9 mouse cellular contexts compared by ENCODE assay signal in genomic region chr1:192856411-192856810, GRCm38 (mm10). TPM values are rescaled to one million over a fixed set of nuclear protein-coding genes. Genes with fewer than 3 reads are reported as not detected.
DNase-seq lines count a peak whose midpoint lies in the region; ATAC-seq lines count a peak whose summit lies in the region.
"Had no signal": no experiment of that assay in that cellular context is flagged by ENCODE, and none has a peak within 500 bp of the region (broad histone marks: within the 10 kb centered on the region; RNA-seq: fewer than 3 reads in every experiment).

No protein-coding gene starts in this region.

- no peaks in the 10 kb centered on the region for H3K9me3 ChIP-seq in heart, embryonic 16.5 days (replicated peaks; ENCODE audit: control insufficient read depth, low read length)
- no peaks in the 10 kb centered on the region for H3K9me3 ChIP-seq in hindbrain, embryonic 12.5 days (replicated peaks)

- H3K9ac ChIP-seq in heart, embryonic 16.5 days (ENCODE audit: low read length): no peak overlapping the region
- H3K9ac ChIP-seq in hindbrain, embryonic 12.5 days: 0 out of 2 replicates have a peak overlapping the region, but pooled peaks have one; percentile 27

- intact Hi-C loops in heart, postnatal 14 days (cut with DNase I): no loop called here
- intact Hi-C loops in gastrocnemius, postnatal 14 days (cut with DNase I; ENCODE audit: low total_unique reads): no loop called here

- ATAC-seq in heart, embryonic 16.5 days (replicated peaks; ENCODE audit: extremely low read depth, insufficient read depth, low FRiP score): no peak
- no peak for ATAC-seq in hindbrain, embryonic 12.5 days (ENCODE audit: low FRiP score)
- ATAC-seq in megakaryocyte, adult 5-6 weeks (ENCODE audit: poor library complexity, severe bottlenecking): no peak

- peaks cover 14% of the 10 kb centered on the region for H3K27me3 ChIP-seq in heart, embryonic 16.5 days (ENCODE audit: control insufficient read depth, insufficient read depth, low read length)
- H3K27me3 ChIP-seq in hindbrain, embryonic 12.5 days: peaks cover 24% of the 10 kb centered on the region

- peaks cover 22% of the 10 kb centered on the region for H3K4me1 ChIP-seq in heart, embryonic 16.5 days (ENCODE audit: control insufficient read depth, insufficient read depth, low read length)
- H3K4me1 ChIP-seq in hindbrain, embryonic 12.5 days: peaks cover 38% of the 10 kb centered on the region

- no peak overlapping the region for H3K4me3 ChIP-seq in heart, embryonic 16.5 days (ENCODE audit: low read length)
- H3K4me3 ChIP-seq in hindbrain, embryonic 12.5 days: no peak overlapping the region

- H3K4me2 ChIP-seq in heart, embryonic 16.5 days (ENCODE audit: low read depth, low read length): peak overlapping the region; percentile 92; the same call in 1 of the 2 replicates
- peak overlapping the region; percentile 85; the same call in 1 of the 2 replicates for H3K4me2 ChIP-seq in hindbrain, embryonic 12.5 days (replicated peaks)

- DNase-seq in heart, postnatal 14 days: no peak
- DNase-seq in ZHBTc4 (ENCODE audit: low read depth, low spot score): peak; percentile 28
- DNase-seq in neural tube, embryonic 10.5 days (ENCODE audit: extremely low spot score, low spot score): peak; percentile 51
- DNase-seq in ovary, adult 18-20 months (ENCODE audit: low spot score): no peak
- DNase-seq in gastrocnemius, postnatal 14 days: no peak

- H3K36me3 ChIP-seq in heart, embryonic 16.5 days (ENCODE audit: control insufficient read depth, insufficient read depth): no peaks in the 10 kb centered on the region
- no peaks in the 10 kb centered on the region for H3K36me3 ChIP-seq in hindbrain, embryonic 12.5 days

- H3K27ac ChIP-seq in heart, embryonic 16.5 days (ENCODE audit: low read length): no peak overlapping the region
- peak overlapping the region; percentile 99 for H3K27ac ChIP-seq in hindbrain, embryonic 12.5 days

- 41% methylated on average over 10 of the region's 10 CpGs for WGBS in heart, embryonic 16.5 days
- WGBS in hindbrain, embryonic 12.5 days: 11% methylated on average over 10 of the region's 10 CpGs

RNA-seq across cellular contexts. Expression of gene Sertad4, which starts 0.9 kb away (rescaled TPM):
- polyA plus RNA-seq in heart, embryonic 16.5 days (2015; fragmentation: Nextera tagmentation; extraction: Ambion mirVana): 9.4 and 11.5 TPM in 2 replicates
- 1 to 10 TPM; 4.8 to 6.3 TPM for total RNA-seq in heart, postnatal 14 days (2021)
- polyA plus RNA-seq in hindbrain, embryonic 12.5 days (2016; fragmentation: Nextera tagmentation; extraction: Ambion mirVana): 40.9 and 49.9 TPM in 2 replicates
- not detected in 2 replicates for total RNA-seq in megakaryocyte, adult 5-6 weeks (2015)
- not detected in 2 replicates for total RNA-seq in megakaryocyte, adult 5-6 weeks (2017)
- 1 to 10 TPM; 4.0 to 7.7 TPM for total RNA-seq in gastrocnemius, postnatal 14 days (2021)
- total RNA-seq: MEL had no signal

Comparison
In these comparisons a context has a peak if more than half of its experiments do, and no peak if none do; other contexts are left out.
1. DNase-seq: peak in ZHBTc4 (single experiment) and neural tube, embryonic 10.5 days (single experiment); none in heart, postnatal 14 days (0 of 2), ovary, adult 18-20 months (single experiment) and gastrocnemius, postnatal 14 days (single experiment).
2. RNA of gene Sertad4, which starts 0.9 kb away (total RNA-seq): 4.0 to 7.7 TPM in gastrocnemius, postnatal 14 days and 4.8 to 6.3 TPM in heart, postnatal 14 days; not detected in megakaryocyte, adult 5-6 weeks; every median in the first group is over 4 times any median in the second.